Mouse (Mus musculus): ENCODE data around the gene Tgm6.

Tgm6 gene

DNA sequence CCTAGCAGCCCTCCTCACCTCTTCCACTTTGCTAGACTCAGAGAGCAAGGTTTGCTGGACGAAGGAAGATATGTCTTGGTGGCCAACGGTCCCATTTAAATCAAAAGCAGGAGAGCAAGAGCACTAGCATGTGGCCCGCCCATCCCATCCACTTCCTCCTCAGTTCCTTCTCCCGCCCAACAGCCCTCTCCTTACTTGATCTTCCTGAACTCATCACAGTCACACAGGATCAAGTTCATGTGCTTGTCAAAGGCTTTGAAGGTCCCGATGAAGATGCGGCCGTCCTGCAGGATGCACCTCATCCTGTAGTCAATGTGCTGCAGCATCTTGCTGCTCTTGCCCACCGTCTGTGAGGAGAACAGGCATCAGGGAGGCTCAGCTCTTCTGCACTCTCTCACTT lies 64.6 kb downstream of the Tgm6 start:
- no peak for DNase-seq (ENCODE audit: extremely low read depth, insufficient read length, low spot score)

DNA sequence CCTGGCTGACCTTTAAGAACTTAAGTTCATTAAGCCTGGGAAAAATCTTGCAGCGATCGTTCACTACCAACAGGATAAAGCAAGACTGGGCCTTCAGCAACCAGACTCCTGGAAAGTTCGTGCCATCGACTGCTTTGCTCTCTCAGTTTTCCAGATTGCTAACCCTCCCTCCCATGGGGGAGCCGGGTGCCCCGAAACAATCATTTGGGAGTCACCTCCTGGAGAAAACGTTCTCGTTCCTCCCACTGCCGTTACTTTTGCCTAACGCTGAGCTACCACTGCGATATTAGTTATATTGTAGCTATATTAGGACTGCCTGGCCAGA lies 66.1 kb downstream of the Tgm6 start:
- no peak for DNase-seq (ENCODE audit: extremely low read depth, insufficient read length, low spot score)

DNA sequence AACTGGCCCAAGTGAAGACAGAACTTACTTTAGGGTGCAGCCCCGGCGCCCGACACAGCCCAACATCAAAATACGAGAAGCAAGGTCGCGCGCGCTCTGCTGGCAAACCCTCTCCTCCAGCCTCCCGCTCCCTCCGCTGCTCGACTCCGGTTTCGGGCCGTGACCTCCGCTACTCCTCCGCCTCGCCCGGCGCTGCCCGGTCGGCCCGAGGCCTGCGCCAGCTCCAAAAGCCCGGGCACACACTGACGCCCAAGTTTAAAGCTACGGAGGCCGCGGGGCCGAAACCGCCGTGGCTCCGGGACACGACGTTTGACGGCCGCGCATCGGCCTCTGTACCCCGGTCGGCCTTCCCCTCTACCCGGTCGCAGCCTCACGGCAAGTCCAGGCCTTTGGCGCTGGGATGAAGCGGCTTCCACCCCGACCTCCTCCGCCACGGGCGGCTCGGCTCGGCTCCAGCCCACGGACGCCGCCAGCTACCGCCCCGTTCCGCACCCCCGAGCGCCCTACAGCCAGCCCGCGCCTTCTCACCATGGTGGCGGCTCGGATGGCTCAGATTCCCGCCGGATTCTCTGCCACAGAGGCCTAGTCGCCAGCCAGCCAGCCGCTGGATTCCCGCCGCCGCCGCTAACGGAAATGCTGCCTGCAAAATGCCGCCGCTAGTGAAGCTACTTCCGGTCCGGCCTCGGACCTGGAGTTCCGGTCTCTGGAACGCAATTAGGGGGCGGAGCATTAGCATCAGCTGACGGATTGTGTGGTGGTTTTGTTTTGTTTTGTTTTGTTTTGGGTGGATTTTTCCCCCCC lies 66.7 kb downstream of the Tgm6 start, which contains the start of gene Snrpb:
Gene Snrpb, minus strand, starts transcription at position 698 of the 801 bp plus-strand sequence.
- DNase-seq (ENCODE audit: extremely low read depth, insufficient read length, low spot score), result peak; percentile 81

DNA sequence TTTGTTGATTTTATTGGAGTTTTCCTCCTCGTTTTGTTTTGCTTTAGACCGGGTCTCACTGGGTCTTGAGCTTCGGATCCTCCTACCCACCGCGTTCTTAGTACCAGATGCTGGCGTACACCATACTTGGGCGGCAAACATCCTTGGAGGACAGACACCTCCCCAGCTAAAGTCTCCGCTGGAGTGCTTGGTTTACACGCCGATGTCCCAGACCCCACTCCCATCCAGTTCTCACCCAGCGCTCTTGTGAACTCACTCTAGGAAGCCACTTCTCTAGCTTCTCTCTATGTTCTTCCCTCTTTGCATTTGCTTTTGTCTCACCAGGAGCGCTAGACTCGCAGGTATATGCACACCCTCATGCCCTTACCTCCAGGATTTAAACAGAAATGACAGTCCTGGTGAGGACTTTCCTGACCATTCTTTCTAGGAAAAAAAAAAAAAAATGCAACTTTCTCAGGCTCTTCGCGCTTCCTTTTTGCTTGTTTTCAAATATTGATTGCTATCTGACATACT lies 67.3 kb downstream of the Tgm6 start:
- DNase-seq (ENCODE audit: extremely low read depth, insufficient read length, low spot score), result no peak

DNA sequence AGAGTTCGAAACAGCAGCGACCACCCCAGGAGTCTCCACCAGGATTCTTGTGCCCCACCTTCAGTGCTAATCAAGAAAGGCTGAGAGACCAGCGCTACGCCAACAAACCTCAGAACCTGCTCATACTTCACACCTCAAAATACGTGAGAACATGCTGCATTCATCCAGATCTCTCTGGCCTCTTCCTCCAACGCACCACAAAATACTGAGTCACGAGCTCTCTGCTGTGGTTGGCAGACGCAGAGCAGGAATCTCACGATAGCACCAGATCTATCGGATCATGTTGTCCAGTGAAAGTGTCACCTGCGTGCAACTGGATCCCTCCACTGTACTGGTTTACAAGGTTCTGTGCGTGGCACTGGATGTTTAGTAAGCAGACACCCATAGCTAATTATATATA lies 76.2 kb downstream of the Tgm6 start:
- DNase-seq (ENCODE audit: extremely low read depth, insufficient read length, low spot score), result no peak

DNA sequence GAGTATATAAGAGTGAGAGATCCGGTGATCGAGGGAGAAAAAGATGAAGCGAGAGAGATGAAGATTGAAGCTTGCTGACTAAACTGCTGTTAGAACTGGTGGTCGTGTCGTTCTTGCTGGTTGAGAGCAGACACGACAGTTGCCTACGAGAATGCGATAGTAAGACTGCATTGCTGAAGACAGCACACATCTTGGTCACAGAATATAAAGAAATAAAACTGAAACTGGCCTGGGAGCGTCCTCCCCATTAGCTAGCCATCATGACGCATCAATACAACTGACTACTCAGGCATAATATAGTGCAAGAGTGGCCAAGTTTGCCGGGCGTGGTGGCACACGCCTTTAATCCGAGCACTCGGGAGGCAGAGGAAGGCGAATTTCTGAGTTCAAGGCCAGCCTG lies 82.7 kb downstream of the Tgm6 start, which contains the start of gene Tmc2:
Gene Tmc2, plus strand, starts transcription at position 301 of the 400 bp plus-strand sequence.
- no peak for DNase-seq (ENCODE audit: extremely low read depth, insufficient read length, low spot score)

DNA sequence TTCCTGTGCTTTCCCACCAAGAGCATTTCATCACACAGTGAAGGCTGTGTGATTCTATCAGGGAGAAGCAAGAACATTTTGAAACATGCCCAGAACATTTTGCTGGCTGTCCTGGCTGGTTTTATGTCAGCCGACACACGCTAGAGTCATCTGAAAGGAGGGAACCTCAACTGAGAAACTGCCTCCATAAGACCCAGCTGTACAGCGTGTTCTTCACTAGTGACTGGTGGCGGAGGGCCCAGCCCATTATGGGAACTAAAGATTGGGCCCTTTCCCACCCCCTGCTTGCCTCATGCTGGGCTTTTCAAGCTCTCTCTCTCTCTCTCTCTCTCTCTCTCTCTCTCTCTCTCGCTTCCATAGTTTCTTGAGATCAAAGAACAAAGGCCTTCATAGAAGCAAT lies 88.7 kb downstream of the Tgm6 start:
- no peak for DNase-seq (ENCODE audit: extremely low read depth, insufficient read length, low spot score)
